Mouse (Mus musculus) CH12F3 (cell line): ENCODE measurements around the gene Mc3r.

Experiments used
- in situ Hi-C: fragments of 300-500 bp; cut with MboI; formaldehyde crosslinking; loops from 2 replicates; pipeline ENCODE4 v1.14.3; 2020; ENCODE audit warnings: low sequenced_read_pairs

The Mc3r gene

DNA sequence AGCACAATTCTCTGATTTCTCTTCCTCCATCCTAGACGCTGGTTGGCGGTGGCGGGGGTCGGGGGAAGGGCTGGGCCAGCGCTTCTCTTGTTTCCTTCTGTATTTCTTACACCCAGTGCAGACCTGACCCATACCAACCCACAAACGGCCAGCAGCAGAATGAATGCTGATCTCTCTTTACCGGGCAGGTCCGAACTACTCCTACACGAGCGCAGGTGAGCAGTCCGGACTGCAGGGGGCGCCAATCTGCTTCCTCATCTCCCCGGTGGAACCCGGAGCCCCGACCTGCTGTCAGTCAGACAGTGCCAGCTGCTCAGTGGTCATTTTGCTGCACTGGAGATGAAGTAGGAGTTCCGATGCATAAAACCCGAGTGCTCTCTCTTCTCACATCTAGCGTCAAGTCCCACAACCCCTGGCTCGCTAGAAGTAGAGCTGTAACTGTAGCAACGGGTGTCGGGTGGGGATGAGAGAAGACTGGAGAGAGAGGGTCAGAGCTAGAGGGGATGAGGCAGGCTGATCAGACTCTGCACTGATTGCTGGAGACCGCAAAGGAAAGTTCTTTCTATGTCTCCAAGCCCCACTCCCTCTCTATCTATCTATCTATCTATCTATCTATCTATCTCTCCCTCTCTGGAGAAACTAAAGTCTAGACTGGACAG is at the start of gene Mc3r:
TSS of gene Mc3r (plus strand) at position 387 of the 659 bp plus-strand sequence.
- in situ Hi-C loops, result no loop called here

DNA sequence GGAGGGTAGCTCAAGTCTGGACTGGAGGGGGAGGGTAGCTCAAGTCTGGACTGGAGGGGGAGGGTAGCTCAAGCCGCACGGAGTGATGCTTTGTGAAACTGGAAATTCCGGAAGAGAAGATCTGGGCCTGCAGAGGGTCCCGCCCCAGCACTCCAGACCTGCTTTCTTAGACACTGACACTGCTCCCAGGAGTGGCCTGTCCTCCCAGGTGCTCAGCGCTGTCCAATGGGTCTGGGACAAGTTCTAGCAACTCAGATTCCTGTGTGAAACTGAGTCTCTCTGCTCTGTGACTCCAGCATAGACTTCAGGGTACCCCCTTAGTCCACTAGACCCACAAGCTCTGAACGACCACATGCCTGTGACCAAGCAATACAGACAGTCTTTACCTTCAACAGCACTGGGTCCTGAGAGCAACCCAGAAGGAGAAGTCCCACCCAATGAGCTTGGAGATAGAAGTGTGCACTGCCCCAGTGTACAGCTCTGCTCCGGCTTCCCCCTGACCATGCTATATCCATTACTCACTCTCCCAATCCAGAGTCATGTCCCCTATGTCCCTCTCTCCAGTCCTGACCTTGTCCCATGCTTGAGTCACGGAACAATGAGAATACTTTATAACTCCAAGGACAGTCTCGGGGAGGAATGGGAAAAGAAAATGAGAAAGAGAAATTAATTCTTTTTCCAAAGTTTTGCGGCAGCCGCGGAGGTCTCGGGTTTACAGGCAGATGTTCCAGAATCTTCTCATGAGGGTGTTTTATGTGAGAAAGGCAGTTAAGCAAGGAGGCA is 46.1 kb upstream of the Mc3r start:
- in situ Hi-C loops, result no loop called here

DNA sequence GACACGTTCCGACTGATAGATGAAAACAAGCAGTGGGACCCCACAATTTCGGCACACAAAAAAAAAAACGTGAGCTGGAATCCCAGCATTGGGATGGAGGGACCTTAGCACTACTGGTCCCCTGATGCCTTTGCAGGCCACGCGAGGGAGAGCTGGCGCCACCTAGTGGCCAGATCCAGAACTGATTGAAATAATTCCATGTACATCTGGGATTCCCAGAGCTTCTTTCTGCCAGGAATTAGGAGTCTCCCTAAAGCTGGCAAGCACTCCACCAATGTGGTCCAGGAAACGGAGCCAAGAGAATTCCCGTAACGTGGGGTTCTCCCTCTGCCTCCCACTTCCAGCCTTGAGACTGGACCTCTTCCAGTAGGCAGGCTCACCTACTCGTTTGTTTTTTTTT is 41.3 kb upstream of the Mc3r start:
- in situ Hi-C loops, result no loop called here

DNA sequence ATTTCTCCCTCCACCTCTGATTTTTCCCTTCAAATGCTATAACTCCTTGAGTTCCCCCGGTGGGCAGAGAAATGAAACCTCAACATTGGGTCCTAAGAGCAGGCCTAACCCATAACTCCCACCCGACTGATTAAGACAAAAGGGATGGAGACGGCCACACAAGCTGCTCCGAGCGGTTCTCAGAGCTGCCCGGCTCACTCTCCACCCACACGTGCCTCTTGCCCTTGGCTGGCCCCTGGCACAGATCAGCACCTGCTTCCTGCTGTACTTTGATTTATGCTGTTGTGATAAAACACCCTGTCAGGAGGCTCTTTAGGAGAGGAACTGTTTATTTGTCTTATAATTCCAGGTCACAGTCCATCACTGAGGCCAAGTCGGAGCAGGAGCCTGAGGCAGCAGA is 34.8 kb upstream of the Mc3r start:
- in situ Hi-C loops, result loop anchor here (10.0 kb wide), 1 partner anchor 1699 kb away; no protein-coding TSS in a partner anchor

DNA sequence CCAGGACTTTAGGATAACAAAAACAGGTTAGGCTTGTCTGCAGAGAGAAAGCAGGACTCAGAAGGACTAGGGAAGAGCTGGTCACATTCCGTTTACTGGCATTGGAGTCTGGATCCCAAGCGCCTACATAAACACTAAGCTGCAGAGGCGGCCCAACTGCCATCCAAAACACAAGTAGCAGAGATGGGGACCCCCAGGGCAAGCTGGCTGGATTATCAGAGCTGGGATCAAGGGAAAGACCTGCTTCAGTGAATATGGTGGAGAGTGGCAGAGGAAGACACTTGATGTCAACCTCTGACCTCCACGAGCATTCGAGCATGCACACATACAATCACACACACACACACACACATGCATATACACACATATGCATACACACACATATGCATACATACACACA is 34.0 kb upstream of the Mc3r start:
- in situ Hi-C loops, result loop anchor here (10.0 kb wide), 1 partner anchor 1700 kb away; no protein-coding TSS in a partner anchor

DNA sequence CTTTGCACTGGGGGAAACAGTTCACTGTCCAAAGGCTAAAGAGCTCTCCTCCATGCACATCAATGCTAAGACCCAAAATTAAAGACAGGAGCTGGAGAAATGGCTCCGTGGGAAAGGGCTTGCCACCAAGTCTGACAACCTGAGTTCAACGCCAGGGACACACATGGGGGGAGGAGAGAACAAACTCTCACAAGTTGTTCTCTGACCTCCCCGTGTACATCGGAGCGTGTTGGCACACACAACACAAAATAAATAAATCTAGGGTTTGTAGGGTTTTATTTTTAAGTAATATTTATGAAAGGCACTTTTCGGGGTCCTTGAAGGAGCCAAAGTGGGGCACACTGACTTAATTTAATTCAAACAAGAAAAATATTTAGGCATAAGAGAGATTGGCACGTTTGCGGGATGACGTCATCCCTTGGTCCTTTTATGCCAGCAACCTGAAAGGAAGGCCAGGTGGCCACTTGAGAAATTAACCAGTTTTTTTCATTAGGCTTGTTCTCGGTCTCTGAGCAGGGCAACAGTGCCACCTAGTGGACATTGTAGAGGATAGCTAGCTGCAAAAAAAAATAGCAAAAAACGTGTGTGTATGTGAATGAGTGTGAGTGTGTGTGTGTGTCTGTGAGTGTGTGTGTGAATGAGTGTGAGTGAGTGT is 32.7 kb upstream of the Mc3r start:
- in situ Hi-C loops, result loop anchor here (10.0 kb wide), 1 partner anchor 1701 kb away; no protein-coding TSS in a partner anchor

DNA sequence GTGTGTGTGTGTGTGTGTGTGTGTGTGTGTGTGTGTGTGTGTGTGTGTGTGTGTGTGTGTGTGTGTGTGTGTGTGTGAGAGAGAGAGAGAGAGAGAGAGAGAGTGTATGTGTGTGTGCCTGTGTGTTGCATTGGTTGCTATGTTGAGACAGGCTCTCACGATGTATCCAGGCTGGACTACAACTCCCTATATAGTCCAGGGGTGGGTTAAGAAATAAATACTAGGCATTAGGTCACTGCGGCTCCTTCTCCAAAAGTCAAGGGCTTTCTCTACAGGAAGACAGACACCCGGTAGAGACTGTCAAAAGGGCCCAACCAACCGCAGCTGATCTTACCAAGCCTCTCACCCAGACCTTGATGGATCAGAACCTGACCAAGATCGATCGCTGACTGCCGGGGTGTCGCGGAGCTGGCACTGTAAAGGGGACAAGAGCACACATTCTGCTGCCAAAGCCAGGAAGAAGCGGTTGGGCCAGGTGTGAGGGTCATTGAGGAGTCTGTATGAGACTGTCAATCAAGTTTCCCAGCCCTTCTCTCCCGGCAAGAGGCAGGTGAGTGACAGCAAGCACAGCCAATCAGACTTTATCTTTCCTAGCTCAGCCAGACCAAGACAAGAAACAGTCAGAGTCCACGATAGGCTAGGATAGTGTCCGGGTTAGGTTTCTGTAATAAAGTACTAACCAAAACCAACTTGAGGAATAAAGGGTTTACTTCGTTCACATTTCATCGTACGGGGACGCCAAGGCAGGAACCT is 32.0 kb upstream of the Mc3r start:
- in situ Hi-C loops, result loop anchor here (10.0 kb wide), 1 partner anchor 1702 kb away; no protein-coding TSS in a partner anchor

DNA sequence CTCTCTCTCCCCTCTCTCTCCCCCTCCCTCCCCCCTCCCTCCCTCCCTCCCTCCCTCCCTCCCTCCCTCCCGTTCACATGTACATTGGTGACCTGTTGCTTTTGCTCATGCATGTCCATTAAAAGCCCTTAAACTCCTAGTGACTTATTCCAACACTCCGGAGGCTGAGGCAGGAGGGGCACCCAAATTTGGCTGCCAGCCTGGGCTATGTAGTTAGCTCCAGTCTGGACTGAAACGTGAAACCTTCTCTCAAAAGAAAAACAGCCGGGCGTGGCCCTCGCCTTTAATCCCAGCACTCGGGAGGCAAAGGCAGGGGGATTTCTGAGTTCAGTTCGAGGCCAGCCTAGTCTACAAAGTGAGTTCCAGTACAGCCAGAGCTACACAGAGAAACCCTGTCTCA is 30.4 kb upstream of the Mc3r start:
- in situ Hi-C loops, result loop anchor here (10.0 kb wide), 1 partner anchor 1703 kb away; no protein-coding TSS in a partner anchor

DNA sequence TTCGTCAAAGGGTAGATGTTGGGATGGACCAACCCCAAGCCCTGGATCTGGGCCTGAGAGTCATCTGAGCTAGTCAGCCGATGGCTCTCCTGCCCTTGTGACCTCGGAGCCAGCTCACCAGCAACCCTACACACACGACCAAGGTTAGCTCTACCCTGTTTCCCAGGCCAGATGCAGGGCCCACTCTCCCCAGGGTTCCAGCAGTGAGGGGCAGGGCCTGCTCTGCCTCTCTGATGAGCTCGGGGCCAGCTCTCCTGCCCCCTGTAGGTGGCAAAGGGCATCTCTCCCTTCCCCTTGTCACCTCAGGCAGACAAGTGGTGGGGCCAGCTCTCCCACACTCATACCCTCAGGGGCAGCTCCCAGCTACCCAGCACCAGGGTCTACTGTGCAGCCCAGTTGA is 29.1 kb upstream of the Mc3r start:
- in situ Hi-C loops, result loop anchor here (10.0 kb wide), 1 partner anchor 1704 kb away; no protein-coding TSS in a partner anchor

DNA sequence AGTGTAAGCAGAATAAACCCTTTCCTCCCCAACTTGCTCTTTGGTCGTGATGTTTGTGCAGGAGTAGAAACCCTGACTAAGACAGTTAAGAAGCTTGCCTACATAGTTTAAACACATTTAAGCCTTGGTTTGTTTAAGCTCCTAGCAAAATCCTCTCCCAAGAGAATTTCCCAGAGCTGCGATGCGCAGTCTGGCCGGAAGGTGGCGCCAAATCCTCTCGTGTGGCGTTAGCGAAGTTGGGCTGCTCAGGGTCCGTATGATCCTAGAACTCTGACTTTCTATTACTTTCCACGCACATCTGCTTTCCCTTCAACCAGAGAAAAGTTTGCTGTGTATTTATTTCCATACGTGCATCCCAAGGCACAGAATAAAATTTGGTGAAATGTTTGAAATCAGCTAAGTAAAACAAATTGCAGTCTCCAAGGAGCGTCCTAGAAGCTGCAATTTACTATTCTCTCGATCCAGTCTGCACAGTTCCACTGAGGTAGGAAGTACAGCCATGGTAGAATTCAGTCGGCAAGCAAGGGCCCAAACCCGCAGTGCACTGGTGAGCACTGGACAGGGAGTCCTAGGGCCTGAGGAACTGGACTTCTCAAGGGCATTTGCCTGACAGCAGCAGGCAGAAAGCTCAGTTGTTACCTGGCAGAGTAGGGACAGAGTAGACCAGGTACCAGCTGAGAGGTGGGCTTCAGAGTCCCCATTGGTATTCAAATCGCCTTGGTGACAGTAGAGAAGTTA is 26.5 kb upstream of the Mc3r start:
- in situ Hi-C loops, result loop anchor here (10.0 kb wide), 1 partner anchor 103 kb away; no protein-coding TSS in a partner anchor

DNA sequence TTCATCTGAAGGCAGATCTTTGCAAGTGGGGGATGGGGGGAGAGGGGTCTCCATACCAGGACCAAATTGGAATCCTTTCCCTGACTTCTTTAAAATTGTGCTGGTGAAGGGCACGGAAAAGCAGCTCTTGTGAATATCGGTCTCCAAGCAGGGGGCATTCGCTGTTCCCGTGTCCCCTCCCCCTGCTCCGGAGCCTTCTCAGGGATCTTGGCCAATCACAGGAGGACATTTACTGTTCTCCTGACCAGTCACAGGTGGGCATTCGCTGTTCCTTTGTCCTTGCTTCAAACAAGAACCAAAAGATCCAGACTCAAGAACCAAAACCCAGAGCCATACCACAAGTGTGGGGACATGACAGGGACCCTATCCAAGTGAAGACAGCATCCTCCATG is 25.9 kb upstream of the Mc3r start:
- in situ Hi-C loops, result loop anchor here (10.0 kb wide), 1 partner anchor 102 kb away; no protein-coding TSS in a partner anchor

DNA sequence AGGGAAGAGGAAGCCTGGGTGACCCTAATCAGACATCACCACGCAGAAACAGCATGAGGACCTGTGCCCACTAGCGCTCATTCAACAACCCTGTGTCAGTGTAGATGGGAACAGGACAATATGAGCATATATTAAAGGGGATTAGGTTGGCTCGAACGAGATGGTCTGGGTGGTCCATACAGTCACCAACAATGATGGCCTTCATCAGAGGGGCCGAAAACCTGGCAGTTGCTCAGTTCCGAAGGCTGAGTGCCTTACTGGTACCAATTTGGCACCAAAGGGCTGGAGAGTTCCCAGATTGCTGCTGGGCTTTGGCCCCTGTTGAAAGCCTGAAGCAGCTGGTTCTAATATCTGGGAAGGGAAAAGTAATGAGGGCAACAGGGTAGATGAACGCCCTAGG is 25.4 kb upstream of the Mc3r start:
- in situ Hi-C loops, result loop anchor here (10.0 kb wide), 1 partner anchor 102 kb away; no protein-coding TSS in a partner anchor

DNA sequence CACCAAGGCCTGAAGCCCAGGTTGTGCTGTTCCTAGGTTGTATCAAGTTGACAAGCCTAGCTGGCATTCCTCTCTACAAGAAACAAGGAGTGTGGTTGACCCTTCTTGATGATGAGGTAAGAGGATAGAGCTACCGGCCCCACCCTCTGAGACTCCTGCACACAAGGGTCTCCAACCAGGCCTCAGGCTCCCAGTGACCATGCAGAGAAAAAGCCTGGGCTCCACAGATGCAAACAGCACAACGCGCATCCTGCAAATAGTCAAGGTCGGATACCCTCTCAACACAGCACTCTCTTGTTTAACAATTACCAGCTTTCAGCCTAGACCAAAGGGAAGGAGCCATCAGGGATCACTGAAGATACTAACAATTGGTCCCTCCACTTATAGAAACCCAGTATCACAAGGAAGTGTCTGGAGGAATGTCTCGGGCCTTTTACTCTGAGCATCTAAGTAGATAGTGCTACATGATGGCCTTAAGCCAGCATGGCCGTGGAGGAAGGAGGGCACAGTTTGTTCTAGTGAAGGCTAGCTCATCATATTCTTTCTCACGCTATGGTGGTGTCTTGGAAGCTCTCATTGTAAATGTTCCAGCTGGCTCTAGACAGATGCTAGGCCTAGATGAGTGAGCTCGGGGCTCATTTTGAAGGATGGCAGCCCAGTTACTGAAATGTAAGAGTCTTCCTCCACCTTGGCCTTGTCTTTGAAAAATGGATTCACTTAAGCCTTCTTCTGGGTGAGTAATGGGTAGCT is 24.7 kb upstream of the Mc3r start:
- in situ Hi-C loops, result loop anchor here (10.0 kb wide), 1 partner anchor 101 kb away; no protein-coding TSS in a partner anchor

DNA sequence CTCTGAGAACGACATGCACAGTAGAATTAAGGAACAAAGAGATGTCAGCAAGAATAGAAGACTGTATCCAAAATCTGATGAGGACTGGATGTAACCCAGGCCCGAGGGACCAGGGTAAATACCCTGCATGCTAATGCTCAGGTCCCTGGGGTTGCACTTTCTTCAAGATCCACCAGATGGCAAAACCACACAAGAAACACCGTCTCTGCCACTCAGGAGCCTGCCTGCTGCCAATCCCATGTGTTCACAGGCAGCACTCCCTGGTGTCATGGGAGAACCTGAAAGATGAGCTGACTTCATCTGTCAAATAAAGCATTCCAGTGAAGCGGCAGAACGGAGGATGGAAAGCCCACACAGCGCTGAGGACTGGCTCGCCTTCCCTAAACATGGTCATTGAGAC is 21.3 kb upstream of the Mc3r start:
- in situ Hi-C loops, result loop anchor here (10.0 kb wide), 1 partner anchor 98 kb away; no protein-coding TSS in a partner anchor

DNA sequence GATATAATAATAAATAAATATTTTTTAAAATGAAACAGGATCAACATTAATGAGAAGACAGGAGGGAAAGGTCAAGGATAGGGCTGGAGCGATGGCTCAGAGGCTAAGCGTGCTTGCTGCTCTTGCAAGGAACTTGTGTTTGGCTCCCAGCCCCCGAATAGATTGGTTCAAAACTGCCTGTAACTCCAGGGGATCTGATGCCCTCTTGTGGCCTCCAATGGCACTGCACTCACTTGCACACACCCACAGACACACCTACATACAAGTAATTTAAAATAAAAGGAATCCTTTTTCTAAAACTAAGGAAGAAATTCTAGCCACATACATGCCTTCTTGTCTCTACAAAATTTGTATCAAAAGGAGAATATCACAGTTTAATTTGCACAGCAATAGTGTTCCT is 20.5 kb upstream of the Mc3r start:
- in situ Hi-C loops, result loop anchor here (10.0 kb wide), 1 partner anchor 97 kb away; no protein-coding TSS in a partner anchor

DNA sequence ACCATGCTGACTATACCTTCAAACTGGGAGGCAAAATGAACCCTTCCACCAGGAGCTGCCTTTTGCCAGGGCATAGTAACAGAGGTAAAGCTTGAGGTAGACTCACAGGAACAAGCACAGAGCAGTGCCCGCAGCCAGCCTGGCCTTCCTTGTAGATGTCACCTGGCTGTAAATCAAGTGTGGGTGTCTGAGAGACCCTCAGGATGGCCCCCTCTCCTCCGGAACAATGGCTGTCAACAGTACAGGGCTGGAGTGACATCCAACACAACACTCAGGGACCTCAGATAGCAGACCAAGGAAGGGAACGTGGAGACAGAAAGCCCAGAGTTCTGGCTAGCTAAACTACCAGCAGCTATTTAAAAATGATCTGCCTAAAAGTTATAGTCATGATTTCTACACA is 19.1 kb upstream of the Mc3r start:
- in situ Hi-C loops, result loop anchor here (10.0 kb wide), 1 partner anchor 96 kb away; no protein-coding TSS in a partner anchor

DNA sequence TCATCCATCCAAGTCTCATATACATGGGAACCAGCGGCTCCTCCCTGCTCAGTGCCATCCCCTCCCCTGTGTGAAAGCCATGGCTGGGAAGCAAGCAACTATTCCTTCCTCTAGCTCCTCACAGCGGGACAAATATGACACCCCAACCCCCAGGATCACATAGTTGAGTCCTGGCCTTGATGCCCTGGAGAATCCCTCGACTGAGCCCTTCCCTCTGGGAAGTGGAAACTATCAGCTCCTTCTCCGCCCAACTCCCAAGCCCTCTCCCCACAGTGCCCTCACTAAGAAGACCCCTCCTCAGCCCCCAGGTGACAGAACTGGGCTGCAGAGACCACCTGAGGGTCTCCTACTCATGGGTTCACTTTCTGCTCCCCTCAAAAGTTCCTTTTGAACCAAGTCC is 18.2 kb upstream of the Mc3r start:
- in situ Hi-C loops, result no loop called here

DNA sequence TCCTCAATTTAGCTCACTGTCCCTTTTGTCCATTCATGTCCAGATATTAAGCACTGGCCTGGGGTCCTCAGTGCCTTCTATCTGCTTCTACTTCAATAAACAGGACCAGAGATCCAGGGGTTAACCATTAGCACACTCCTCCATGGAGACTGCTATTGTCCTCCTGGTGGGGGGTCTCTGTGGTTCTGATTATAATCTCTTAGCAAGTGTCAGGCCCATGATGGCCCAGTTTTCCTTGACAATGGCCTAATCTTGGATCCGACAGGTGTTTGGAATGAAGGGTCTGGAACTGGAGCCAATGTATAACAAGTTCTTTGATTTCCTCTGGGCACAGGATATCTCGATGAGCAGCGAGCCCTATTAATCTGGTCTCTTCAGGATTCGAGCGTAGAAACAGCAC is 10.1 kb upstream of the Mc3r start:
- in situ Hi-C loops, result no loop called here

DNA sequence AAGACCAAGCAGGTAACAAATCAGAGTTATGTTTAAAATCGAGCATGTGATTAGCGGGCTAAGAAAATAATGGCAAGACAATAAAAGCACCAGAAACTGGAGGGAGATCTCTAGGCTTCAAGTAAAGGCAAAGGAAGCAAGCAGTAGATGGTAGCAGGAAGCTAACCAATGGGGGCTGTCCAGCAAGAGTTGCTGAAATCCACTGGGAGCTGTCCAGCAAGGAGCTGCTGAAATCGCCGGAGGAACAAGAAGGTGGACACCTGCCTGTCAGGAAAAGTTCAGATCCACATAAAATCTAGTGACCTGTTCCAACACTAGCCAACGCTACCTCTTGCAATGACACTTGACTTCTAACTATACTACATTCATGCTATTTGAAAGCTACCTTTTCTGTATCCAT is 7.3 kb upstream of the Mc3r start:
- in situ Hi-C loops, result no loop called here
